Mouse (Mus musculus) ES-E14 (cell line): ENCODE results near the gene Stx1a.

ENCODE experiments used
- CHD2 ChIP-seq: IDR thresholded peaks from 2 replicates; pipeline ENCODE4 v1.6.1; 2014; ENCODE audit warnings: mild to moderate bottlenecking, low read depth, low read length, inconsistent platforms
- HCFC1 ChIP-seq: IDR thresholded peaks from 2 replicates; pipeline ENCODE4 v1.6.1; 2012; ENCODE audit warnings: low read length, inconsistent platforms, borderline replicate concordance; ENCODE audit not compliant: insufficient read depth
- MAFK ChIP-seq: IDR thresholded peaks from 2 replicates; pipeline ENCODE4 v1.6.1; 2014; ENCODE audit warnings: mild to moderate bottlenecking, low read depth, low read length, inconsistent platforms; ENCODE audit not compliant: insufficient read depth

DNA sequence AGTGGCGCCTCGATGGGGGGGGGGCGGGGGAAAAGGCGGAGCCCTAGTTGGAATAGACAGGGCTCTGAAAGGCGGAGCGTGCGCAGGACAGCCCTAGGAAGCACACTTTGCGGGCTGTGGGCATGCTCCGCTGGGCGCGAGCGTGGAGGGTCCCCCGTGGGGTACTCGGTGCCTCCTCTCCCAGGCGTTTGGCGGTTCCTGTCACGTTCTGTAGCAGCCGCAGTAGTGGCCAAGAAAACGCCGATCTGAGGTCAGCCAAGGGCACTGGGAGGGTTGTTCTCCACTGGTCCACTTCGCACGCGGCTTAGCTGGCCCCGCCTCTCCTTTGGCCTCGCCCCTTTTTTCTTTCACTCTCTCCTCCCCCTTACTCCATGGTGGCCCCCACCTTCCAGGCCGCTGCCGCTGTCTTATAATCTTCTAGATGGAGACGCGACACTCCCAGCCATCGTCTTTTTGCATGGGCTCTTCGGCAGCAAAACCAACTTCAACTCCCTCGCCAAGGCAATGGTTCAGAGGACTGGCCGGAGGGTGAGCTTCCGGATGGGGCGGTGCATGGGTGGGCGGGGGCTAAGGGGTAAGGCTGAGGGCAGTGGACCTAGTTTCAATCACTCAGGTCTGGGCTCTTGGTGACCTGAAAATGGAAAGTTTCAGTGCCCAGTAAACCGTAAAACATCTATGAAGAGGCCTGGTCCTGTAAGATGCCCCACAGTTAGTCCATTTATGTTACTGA is 13.5 kb upstream of the Stx1a start:
- TF ChIP-seq MAFK (no peak), CHD2 (no peak), HCFC1 (peak; percentile 63; the same call in 1 of the 2 replicates)
